Mouse (Mus musculus): ENCODE data around the gene Fam181a.

Fam181a gene

DNA sequence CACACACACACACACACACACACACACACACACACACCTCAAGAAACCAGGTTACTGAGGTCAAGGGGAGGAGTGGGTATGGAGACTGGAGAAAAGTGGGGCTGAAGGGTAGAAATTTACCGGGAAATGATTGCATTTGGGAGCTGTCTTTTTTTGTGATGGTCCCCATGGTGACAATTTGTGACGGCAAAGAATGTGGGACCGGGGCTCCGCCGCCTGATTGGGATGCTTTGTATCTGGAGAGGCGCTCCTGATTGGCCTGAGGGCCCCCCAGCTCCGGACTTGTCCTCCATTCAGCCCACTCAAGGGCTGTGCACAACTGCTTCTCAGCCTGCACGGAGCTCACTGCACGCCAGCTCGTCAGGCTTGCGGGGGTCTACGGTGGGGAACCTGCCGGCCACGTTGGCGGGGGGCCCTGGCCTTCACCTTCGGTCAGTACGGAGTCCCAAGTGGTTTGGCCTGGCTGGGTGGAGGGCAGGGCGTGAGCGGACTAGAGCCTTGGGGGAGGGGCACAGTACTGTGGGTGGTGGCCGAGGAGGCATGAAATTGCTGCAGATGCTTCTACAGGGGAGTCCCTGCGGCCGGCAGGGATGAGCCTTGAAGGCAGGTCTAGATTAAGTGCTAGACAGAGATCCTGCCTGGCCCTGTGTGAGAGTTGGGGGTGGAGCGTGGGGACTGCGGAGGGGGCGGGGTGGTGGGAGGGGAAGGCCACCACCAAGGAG is 4.0 kb downstream of the Fam181a start:
- no peak for DNase-seq (ENCODE audit: low spot score)

GRCm38 (mm10) chr12:103315831-103316545 is 5.2 kb downstream of the Fam181a start:
- DNase-seq (ENCODE audit: low spot score), result no peak

GRCm38 (mm10) chr12:103322801-103323200 is 12.0 kb downstream of the Fam181a start:
- no peak for DNase-seq (ENCODE audit: low spot score)

GRCm38 (mm10) chr12:103325156-103325857 is 14.5 kb downstream of the Fam181a start:
- DNase-seq (ENCODE audit: low spot score), result peak; percentile 64

- no peak for DNase-seq (ENCODE audit: low spot score)
These were observed 15.8 kb downstream of the Fam181a start for GRCm38 (mm10) chr12:103326569-103326968.

DNA sequence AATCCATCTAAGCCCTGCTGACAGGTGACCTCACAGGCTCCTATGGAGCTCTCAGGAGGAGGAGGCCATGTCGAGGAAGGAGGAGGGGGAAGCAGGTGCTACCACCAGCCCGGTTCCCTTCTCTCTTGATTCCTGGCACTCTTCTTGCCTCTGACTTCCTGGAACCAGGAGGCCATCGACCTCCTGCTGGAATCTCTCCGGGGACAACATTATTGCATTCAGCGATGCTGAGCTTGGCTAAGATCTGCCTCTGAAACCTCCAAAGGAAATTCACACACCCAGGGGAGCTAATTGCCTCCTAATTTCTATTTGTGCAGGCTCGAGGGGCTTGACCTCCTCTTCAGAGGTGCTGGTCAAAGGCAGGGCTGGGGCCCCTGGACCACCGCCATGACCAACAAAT is 16.3 kb downstream of the Fam181a start:
- no peak for DNase-seq (ENCODE audit: low spot score)

GRCm38 (mm10) chr12:103328448-103329191 is 17.8 kb downstream of the Fam181a start:
- DNase-seq (ENCODE audit: low spot score), result no peak

GRCm38 (mm10) chr12:103331491-103331890 is 20.7 kb downstream of the Fam181a start:
- DNase-seq (ENCODE audit: low spot score), result no peak

GRCm38 (mm10) chr12:103332879-103333278 is 22.1 kb downstream of the Fam181a start:
- no peak for DNase-seq (ENCODE audit: low spot score)

DNA sequence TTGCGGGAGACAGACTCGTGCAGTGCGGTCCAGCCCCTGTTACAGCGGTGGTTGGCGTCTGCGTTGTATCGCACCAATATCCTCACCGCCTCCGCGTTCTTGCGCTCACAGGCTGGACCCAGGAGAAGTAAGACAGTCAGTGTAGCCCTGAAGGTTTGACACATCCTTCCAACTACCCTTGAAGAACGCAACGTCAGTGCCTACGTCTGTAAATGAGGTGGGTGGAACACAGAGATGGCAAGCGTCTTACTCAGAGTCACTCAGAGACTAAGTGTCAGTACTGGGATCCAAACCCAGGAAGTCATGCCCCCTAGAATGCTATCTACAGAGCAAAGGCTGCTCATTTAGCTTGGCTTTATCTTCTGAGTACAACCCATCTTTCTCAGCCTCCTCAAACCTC is 22.7 kb downstream of the Fam181a start:
- DNase-seq (ENCODE audit: low spot score), result no peak

DNA sequence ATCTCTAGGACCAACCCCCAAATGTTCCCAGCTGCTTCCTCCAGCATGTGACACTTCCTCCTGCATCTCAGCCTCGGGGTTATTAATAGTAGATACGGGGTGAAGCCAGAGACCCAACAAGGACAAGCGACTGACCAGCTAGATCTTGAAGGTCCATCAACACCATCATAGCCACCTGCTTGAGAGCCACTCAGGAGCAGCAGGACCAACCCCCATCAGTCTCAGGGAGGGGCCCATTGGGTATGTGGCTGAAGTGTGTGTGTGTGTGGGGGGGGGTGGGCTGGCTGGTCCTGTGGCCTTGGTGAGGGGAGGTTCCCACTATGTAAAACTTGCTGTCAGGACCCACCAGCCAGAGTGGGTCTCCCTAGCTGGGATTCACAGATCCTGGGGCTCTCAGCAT is 26.0 kb downstream of the Fam181a start:
- no peak for DNase-seq (ENCODE audit: low spot score)

DNA sequence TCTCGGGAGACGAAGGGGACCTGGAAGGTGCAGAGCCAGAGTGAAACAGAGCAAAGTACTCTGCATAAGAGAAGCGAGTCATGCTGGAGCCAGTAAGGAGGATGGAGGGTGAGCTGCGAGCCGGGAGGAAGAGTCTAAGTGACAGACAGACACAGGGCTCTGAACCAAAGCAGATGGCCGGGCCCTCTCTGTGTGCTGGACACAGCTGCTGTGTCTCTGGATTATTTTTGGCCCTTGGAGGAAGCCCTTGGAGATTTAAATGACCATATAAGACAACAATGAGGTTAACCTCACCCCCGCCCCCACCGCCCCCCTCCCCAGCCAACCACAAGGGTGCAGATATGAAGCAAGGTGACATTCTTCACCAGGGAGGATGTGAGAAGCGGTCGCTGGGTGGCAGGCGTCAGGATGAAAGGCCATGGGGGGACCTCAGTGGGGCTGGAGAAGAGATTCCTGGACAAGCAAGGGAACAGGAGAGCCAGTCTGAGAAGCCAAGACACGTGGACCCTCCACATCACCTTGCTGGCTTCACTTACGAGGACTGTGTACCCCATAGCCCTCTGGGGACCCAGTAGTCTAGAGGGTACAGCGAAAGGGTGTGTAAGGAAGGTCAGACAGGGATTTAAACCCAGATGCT is 27.5 kb downstream of the Fam181a start:
- no peak for DNase-seq (ENCODE audit: low spot score)

DNA sequence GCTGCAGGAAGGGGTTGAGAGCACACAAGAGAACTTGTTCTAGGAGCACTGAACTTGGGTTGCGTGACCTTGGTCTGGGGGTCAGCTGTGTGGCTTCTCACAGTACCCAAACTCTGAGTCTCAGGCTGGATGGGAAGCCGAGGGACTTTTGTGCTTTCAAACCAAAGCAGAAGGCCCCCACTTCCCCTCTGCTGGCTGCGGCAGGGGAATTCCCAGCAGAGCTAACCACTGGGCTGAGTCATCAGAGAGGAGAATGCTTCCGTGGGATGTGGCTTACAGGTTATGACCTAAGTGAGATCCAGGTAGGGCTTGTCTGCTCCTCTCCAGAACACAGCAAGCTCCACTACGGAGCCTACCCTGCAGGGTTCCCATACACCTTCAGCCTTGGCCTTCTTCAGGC is 30.4 kb downstream of the Fam181a start:
- no peak for DNase-seq (ENCODE audit: low spot score)

DNA sequence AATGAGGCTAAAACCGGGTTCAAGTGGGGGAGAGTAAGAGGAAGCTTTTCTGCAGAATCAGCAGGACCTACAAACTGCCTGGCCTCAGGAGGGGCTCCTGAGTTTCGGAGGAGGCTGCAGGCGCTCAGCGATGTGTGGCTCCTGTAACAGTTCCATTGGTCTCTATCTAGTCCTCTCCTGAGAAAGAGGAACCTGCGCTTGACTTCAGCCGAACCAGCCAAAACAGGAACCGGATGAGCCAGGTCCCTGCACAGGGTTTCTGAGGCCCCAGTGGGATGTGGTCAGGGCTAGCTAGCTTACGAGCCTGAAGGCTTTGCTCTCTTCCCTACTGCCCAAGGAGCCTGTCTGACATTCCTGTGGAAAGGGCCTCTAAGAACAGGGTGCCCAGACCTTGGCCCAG is 32.7 kb downstream of the Fam181a start:
- DNase-seq (ENCODE audit: low spot score), result no peak

DNA sequence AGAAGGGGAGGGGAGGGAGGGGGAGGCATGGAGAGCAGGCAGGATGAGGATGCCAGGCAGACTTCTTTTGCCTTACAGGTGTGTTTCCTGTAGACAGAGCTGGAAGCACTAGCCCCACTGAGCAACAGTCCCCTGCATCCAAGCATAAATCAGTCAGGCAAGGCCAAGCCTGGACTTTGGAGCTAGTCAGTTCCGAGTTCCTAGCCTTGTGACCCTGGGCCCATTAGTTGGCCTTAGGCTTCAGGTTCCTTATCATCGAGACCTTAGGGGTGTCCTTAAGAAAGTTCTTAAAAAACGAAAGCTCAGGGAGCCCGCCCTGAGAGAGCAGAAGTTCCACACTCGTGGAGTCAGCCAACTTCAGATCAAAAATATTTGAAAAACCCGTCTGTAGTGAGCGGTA is 34.2 kb downstream of the Fam181a start:
- no peak for DNase-seq (ENCODE audit: low spot score)

DNA sequence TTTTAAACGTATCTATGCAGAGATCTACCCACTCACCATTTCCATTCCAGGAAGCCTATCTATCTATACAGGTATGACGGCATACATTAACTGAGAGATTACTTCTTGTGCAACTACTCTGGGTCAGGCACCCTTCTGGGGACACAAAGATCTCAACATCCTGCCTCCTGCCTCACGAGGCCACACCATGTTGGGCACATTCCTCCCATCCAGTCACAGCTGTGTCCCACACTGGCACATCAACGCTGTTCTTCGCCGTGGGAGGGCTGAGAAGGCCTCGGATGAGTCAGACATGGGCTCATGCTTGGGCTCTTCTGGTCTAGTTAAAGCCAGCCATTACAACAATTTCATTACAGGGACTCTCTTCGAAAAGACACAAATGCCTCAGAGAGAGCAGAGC is 36.2 kb downstream of the Fam181a start:
- DNase-seq (ENCODE audit: low spot score), result no peak

DNA sequence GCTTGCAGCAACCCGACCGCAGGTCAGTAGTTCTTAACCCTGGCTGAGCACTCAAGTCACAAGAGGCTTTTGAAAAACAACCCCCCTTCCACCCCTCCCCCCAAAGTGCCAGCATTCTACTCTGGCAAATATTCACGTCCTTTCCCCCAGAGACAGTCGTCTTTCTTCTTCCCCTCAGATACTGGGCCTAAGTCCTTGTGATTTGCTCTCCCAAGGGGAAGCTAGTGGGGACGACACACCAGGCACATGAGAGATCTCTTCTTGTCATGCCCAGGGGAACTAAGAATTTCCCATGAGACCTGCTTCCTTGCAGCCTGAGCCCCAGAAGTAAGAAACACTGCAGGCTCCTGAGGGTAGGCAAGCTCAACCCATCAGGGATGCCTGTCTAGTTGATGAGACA is 36.6 kb downstream of the Fam181a start:
- no peak for DNase-seq (ENCODE audit: low spot score)

GRCm38 (mm10) chr12:103348506-103348905 is 37.7 kb downstream of the Fam181a start:
- no peak for DNase-seq (ENCODE audit: low spot score)

DNA sequence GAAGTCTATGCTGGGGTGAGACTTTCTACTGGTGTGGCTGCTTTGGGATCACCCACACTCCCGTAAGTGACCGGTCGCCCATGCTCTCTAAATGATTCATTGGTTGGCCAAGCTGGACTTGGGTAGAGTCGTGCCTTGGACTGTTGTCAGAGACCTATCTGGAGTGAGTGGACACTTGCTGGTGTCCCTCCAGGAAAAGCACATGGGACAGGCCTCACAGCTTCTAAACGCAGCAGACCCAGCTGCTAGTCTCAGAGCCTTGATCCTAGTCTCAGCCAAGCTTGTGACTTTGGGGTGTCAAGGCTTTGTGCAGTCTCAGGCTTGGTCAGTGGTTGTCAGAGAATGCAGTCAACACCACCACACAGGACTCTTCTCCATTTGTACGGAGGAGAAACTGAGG is 42.0 kb downstream of the Fam181a start:
- no peak for DNase-seq (ENCODE audit: low spot score)

- DNase-seq (ENCODE audit: low spot score), result no peak
These were observed 42.8 kb downstream of the Fam181a start for GRCm38 (mm10) chr12:103353538-103353937.

DNA sequence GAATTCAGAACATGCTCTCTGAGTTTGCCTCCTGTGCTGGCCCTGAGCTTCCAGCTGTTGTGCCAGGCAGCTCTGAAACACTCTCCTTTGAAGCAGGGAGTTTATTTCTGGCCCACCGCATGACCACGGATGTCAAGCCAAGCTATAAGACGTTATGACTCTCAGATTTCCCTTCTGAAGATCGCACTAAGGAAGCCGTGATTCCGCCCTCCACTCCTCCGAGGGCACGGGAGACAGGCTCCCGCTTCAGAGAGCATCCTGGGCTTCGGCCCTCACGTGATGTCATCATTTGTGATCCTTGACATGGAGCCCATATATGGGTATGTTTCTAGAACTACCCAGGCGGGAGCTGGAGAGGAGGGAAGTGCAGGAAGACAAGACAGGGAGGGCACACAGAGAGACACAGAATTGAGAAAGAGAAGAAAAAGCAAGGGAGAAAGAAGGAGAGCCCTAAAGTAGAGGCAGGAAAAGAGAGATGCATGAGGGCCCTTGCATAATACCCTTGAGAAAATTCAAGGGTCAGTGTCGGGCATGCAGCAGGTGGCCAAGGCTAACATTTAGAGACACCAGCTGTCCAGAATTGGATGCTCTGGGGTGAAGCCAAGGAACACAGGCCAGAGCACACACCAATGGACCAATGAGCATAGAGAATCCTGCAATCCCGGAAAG is 45.1 kb downstream of the Fam181a start, which contains the start of gene Asb2:
TSS of gene Asb2 (minus strand) at position 256 of the 669 bp plus-strand sequence.
- DNase-seq (ENCODE audit: low spot score), result no peak
